In genomic region chr5:122649264-122649663, GRCm38 (mm10) we compare ENCODE assay signal across 10 mouse cellular contexts. TPM values are rescaled to one million over a fixed set of nuclear protein-coding genes. Genes with fewer than 3 reads are reported as not detected.
DNase-seq lines count a peak whose midpoint lies in the region.
"Had no signal": no experiment of that assay in that cellular context is flagged by ENCODE, and none has a peak within 500 bp of the region (broad histone marks: within the 10 kb centered on the region; RNA-seq: fewer than 3 reads in every experiment).

No protein-coding gene starts in this region.

- intact Hi-C loops in heart, postnatal 14 days (cut with DNase I) = loop anchor here (5.0 kb wide), 1 partner anchor 58 kb away; the partner anchor contains the start of gene P2rx4

- peak; percentile 65 for DNase-seq in layer of hippocampus, adult 9-11 months
- no peak for DNase-seq in layer of hippocampus, adult 9-10 months (ENCODE audit: low spot score)
- peak; percentile 27 for DNase-seq in ES-CJ7 (ENCODE audit: low read depth, low spot score)
- peak; percentile 76 for DNase-seq in Muller cell, postnatal 12 days (ENCODE audit: inconsistent ontology term)
- peak; percentile 68 to 69 for DNase-seq in right cerebral cortex, adult 2 months (ENCODE audit: low spot score in 2 of 2)
- no peak for DNase-seq in ovary, postnatal 36 days (ENCODE audit: low spot score)
- DNase-seq in heart, postnatal 14 days = no peak
- DNase-seq: adrenal gland, postnatal 10 days; cerebellum, adult 9-11 months; kidney, adult 2 months had no signal

RNA-seq across cellular contexts. Expression of gene P2rx7, which starts 5.6 kb away (rescaled TPM):
- 1 to 10 TPM; 4.0 to 4.3 TPM for total RNA-seq in heart, postnatal 14 days (2021)

RNA-seq across cellular contexts. Expression of gene Ift81, which starts 34.9 kb away (rescaled TPM):
- 10 to 100 TPM; 49.4 to 58.5 TPM for total RNA-seq in heart, postnatal 14 days (2021)

RNA-seq across cellular contexts. Expression of gene P2rx4, which starts 58.1 kb away (rescaled TPM):
- 10 to 100 TPM; 13.5 to 14.1 TPM for total RNA-seq in heart, postnatal 14 days (2021)

Comparison
In these comparisons a context has a peak if more than half of its experiments do, and no peak if none do; other contexts are left out.
1. DNase-seq: peak in layer of hippocampus, adult 9-11 months (single experiment), ES-CJ7 (single experiment), Muller cell, postnatal 12 days (single experiment) and right cerebral cortex, adult 2 months (2 of 2); none in layer of hippocampus, adult 9-10 months (single experiment), ovary, postnatal 36 days (single experiment) and heart, postnatal 14 days (0 of 2).